Mouse (Mus musculus): ENCODE data around the gene Abcb11.

Abcb11 gene

DNA sequence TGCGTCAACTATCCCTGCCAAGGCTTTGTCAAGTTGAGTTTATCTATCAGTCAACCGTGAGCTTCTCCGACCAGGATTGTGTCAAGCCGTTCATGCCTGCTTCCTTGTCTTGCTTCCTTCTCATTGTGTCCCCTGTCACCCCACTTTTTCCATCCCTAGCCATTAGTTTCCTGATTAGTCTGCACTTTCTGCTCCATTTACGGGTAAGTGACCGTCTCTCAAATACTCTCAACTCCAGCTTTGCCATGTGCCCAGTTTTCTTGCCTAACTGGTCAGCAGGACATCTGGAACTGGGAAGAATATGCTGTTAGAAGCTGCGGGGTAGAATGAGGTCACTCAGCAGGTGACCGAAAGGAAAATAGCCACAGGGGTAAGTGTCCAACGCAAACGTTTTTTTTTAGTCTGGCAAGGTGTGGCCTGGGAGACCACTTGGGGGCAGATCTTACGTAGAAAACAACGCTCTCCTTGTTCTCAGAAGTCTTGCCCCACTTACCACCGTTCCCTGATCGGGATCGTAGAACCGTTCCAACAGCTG lies 94.1 kb downstream of the Abcb11 start:
- DNase-seq = no peak

- DNase-seq = no peak
Measured at GRCm38 (mm10) chr2:69247081-69247480, 95.3 kb downstream of the Abcb11 start.

GRCm38 (mm10) chr2:69244924-69245323 lies 97.5 kb downstream of the Abcb11 start:
- no peak for DNase-seq

GRCm38 (mm10) chr2:69239315-69239714 lies 103.1 kb downstream of the Abcb11 start:
- DNase-seq = no peak

DNA sequence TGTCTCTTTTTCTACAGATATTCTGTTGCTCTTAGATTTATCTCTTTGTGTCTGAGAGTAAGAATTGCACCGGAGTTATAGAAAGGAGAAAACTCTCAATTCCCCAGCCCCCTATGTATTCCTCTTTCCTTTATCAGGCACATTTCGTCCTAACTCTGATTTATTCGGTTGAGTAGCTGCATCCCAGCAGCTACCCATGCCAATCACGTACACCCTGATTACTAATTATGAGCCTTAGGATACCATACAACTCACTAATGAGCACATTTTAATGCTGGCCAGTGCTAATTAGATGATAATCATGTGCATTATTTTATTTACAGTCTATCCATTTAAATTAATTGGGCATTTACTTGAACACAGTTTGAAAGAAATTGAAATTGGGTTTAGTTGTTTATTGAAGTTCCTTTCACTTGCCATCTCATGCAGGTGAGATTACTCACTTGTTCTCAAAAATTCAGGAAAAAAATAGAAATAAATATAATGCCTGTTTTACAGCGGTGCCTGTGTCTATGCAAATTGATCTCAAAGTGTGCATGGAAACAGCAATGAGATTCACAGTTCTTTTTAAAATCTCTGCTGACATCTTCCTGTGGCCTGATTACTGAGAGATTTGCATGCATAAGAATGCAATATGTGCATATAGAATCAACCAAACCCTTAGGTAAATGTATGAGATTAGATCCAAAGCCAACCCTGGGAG lies 107.3 kb downstream of the Abcb11 start:
- DNase-seq = no peak

GRCm38 (mm10) chr2:69232101-69232500 lies 110.3 kb downstream of the Abcb11 start:
- no peak for DNase-seq

DNA sequence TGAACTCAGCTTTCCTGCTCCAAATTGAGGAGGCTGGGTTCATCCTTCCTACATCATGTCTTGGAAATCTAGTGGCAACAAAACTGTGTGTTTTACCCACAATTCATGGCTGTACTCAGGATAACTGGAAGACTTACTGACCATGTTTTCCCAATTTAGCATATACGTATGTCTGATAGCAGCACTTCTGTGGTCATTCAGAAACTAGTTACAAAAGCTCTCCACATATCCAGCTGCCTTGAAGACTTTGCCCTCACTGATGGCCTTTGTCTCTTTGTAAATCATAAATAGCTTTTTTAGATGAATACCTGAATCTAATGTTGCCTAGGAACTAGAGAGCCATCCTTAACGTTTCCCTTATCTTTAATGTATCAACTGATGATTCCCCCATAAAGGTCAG lies 112.3 kb downstream of the Abcb11 start:
- DNase-seq = peak; percentile 24

DNA sequence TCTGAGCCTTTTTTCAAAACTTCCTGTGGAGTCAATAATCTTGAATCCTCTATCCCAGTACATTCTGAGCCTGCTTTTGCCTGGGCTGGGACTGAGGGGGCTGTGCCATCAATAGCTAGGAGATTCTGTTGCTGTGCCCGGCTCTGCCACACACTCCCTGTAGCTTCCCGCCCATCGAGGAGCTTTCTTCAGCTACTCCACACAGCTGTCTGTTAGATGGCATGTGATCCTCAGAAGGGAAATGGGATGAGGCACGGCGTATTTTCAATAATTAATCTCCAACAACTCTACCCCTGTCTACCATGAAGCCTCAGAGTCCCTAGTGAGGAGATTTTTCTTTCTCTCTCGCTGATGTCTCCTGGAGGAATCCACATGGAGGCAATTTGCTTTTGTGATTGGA lies 113.8 kb downstream of the Abcb11 start:
- DNase-seq = no peak

DNA sequence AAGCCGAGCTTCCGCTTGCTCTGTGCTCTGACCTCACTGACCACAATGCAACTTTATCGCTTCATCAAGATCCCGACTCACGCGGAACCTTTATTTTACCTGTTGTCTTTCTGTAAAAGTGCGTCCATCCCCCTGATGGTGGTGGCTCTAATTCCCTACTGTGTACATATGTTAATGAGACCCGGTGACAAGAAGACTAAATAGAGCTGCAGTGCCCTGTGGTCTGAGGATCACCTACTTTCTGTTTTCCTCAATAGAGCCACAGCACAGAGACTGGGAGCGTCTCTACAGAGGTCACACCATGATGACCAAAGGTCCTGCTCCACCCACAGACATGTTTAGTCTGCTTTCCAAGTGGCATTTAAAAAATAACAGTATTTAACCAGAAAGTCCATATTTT lies 115.5 kb downstream of the Abcb11 start:
- DNase-seq = no peak

- DNase-seq = no peak
Measured at GRCm38 (mm10) chr2:69224724-69225123, 117.7 kb downstream of the Abcb11 start.

GRCm38 (mm10) chr2:69222815-69223214 lies 119.6 kb downstream of the Abcb11 start:
- DNase-seq = no peak

DNA sequence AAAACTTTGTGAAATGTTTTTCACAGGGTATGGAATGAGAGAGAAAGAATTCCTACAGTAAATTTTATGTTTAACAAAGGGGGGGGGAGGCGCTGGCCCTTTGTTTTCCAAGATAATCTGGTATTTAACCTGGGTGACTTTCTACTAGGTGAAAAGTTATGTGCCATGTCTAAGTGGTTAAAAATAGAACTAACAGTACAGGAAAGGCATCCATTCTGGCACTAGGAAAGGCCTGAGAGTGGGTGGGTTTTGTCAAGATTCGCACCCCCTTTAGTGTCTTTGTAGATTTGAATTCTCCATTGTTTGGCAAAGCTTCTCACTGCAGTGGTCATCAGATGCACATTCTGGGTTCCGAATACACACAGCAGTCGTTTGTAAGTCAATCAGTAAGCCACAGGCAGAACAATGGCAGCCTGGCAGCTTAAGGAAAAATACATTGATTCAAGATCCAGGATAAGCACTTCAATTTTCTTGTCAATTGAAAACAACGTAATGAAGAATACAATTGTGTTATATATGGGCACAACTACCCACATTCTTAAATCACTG lies 120.5 kb downstream of the Abcb11 start:
- DNase-seq = no peak

- DNase-seq = no peak
Measured at GRCm38 (mm10) chr2:69215242-69215641, 127.2 kb downstream of the Abcb11 start.

DNA sequence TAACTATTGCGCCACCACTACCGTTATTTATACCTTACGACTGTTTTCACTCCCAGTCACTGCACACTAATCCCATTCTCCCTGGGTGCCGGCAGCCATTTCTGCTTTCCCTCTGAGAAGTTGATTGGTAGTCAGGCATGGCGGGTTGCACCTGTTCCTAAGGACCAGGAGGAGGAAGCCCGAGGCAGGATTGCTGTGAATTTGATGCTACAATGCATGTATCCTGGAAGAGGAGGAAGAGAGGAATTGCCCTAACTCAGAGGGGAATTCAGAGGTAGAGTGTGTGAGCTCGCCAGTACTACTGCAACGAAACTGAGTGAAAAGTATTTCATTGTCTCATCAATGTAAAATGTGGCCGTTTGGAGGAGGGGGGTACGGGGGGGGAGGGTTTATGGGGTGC lies 129.8 kb downstream of the Abcb11 start:
- no peak for DNase-seq

DNA sequence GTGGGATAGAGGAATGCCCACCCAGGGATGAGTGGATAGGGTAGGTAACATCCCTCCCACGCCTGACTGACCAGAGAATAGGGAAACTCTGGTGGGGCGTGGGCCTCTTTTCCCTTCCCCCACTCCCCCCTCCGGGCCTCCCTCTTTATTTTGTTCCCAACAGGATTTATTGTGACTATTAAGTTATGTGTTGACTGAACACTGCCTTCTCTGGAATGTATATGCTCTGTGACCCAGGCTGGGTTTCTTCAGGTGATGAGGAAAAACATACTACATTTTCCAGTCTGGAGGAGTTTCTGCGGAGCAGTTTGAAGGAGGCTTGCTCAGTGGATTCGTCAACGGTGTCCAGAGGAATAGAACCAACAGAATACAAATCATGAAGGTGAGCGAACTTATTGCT lies 131.6 kb downstream of the Abcb11 start, which contains the start of gene G6pc2:
Gene G6pc2, plus strand, starts transcription at position 301 of the 400 bp plus-strand sequence.
- DNase-seq = no peak

GRCm38 (mm10) chr2:69209684-69210083 lies 132.7 kb downstream of the Abcb11 start:
- DNase-seq = no peak

GRCm38 (mm10) chr2:69206523-69206922 lies 135.9 kb downstream of the Abcb11 start:
- DNase-seq = peak; percentile 16

DNA sequence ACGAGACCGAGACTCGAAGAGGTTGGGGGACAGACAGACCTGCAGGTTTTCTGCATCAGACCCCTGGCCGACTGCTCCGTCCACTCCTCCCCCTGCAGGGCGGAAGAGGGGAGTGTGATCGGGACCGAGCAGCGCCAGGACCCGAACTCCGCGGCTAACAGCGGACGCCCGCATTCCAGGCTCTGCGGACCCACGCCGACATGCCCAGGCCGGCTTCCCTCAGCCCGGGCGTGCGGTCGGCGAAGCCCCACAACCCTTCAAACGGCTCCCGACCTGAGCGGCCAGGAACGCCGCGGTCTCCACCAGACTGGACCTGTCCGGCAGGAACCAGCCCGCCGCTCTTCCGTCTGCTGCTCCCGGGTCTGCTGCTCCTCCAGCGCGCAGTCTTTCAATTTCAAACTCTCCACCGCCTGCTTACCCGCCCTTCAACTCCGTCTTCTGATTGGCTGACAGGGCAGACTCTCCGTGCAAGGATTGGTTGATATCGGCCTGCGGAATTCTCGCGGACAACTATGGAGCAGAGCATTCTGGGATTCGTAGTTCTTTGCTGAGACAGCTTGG lies 136.5 kb downstream of the Abcb11 start, which contains the start of gene Spc25:
Gene Spc25, minus strand, starts transcription at position 404 of the 561 bp plus-strand sequence.
- peak; percentile 96 for DNase-seq

DNA sequence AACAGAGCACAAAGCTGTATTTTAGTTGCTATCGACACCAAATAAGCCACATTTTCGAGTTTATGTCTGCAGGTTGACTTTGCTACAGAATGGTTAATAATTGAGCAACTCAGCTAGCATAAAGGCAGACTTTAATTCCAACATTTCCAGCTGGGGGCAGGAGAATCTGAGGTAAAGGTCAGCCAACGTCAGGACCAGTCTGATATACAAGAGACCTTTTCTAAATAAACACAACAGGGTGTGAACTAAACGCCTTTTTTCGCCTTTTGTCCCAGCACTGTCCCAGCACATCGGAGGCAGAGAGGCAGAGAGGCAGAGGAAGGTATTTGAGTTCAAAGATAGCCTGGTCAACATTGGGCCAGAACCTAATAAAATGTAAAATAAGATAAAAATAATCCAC lies 137.2 kb downstream of the Abcb11 start:
- peak; percentile 50 for DNase-seq

DNA sequence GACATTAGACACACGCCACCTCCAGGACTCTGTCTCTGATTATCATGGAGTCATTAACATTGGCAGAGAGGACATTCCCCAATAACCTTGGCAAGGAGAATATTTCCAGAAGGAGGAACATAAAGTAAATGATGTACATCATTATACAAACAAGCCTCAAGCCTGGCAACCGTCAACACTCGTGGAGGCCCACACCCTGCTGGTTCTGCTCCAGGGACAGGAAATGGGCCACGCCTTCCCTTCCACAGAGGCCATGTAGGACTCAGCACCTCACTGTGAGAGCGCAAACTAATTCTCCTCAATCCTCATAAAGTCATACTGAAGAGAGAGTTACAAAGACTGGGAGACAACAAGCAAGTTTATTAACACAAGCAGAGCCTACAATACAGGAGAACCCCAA lies 148.9 kb downstream of the Abcb11 start:
- no peak for DNase-seq

DNA sequence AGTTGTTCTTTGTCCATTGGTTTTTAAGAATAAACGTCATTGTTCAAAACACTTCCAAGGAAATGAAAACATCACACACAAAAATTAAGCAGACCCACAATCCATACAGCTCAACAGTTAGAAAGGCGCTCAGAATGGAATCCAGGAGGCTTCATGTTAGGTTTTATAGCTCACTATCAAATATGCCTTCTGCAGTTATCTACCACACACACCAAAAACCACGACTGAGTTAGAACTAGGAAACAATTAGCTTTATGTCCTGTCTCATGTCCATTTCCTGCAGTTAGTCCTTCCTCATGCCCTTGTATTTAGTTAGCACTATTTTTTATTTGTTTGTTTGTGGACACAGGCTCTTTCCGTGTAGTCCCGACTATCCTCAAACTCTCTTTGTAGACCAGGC lies 151.4 kb downstream of the Abcb11 start:
- DNase-seq = no peak

DNA sequence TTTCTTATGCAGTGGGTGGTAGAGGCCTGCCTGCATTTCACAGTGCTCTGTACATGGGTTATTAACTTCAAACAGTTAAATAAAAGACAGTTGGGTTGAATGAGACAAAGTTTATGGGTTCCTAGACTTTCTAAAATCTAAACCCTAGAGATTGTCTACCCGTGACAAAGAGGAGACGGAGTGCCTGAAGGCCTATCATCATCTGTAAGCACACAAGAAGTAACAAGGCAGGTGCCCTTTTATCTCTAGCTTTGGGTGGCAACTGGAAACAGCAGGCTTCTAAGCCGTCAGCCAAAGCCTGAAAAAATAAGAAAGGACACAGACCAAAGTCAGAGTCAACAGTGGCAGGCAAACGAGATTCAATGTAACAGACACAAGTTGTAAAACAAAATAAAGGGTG lies 153.2 kb downstream of the Abcb11 start:
- no peak for DNase-seq

DNA sequence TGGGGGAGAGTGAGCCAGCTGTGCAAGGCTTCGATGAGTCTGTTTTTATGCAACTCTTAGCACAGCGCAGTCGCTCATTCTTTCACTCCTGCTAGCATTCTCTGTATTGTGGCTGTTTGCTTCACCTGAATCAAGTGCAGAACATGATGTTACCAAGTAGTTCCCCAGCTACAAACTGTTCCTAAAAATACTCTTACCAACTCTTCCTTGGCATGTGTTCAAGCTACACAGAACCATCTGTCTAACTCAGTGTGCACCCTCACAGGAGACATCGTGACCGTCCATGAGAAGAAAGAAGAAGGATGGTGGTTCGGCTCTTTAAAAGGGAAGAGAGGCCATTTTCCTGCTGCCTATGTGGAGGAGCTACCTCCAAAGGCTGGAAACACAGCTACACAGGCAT lies 153.7 kb downstream of the Abcb11 start:
- DNase-seq = no peak

Measured in kidney, adult 9 months (tissue).